Mouse (Mus musculus): ENCODE results near the gene Cdh6.

Gene Cdh6

GRCm38 (mm10) chr15:13067429-13068212, 105.9 kb downstream of the Cdh6 start:
- DNase-seq (ENCODE audit: low spot score in 2 of 2), result no peak

GRCm38 (mm10) chr15:13066765-13067164, 106.7 kb downstream of the Cdh6 start:
- DNase-seq (ENCODE audit: low spot score in 2 of 2), result no peak

- no peak for DNase-seq (ENCODE audit: low spot score in 2 of 2)
Measured at GRCm38 (mm10) chr15:13063633-13064032, 109.8 kb downstream of the Cdh6 start.

- no peak for DNase-seq (ENCODE audit: low spot score in 2 of 2)
Measured at GRCm38 (mm10) chr15:13057728-13058127, 115.7 kb downstream of the Cdh6 start.

- no peak for DNase-seq (ENCODE audit: low spot score in 2 of 2)
Measured at GRCm38 (mm10) chr15:13057302-13057701, 116.2 kb downstream of the Cdh6 start.

GRCm38 (mm10) chr15:13047910-13048309, 125.6 kb downstream of the Cdh6 start:
- DNase-seq (ENCODE audit: low spot score in 2 of 2), result no peak

GRCm38 (mm10) chr15:13034436-13034835, 139.0 kb downstream of the Cdh6 start:
- DNase-seq (ENCODE audit: low spot score in 2 of 2), result no peak

- no peak for DNase-seq (ENCODE audit: low spot score in 2 of 2)
Measured at GRCm38 (mm10) chr15:13030641-13031040, 142.8 kb downstream of the Cdh6 start.

GRCm38 (mm10) chr15:13027513-13027912, 146.0 kb downstream of the Cdh6 start:
- no peak for DNase-seq (ENCODE audit: low spot score in 2 of 2)

- no peak for DNase-seq (ENCODE audit: low spot score in 2 of 2)
Measured at GRCm38 (mm10) chr15:13016756-13017357, 156.6 kb downstream of the Cdh6 start.

GRCm38 (mm10) chr15:13008803-13009202, 164.7 kb downstream of the Cdh6 start:
- DNase-seq (ENCODE audit: low spot score in 2 of 2), result no peak

- no peak for DNase-seq (ENCODE audit: low spot score in 2 of 2)
Measured at GRCm38 (mm10) chr15:13005934-13006333, 167.5 kb downstream of the Cdh6 start.

GRCm38 (mm10) chr15:13001549-13001948, 171.9 kb downstream of the Cdh6 start:
- no peak for DNase-seq (ENCODE audit: low spot score in 2 of 2)

GRCm38 (mm10) chr15:12994563-12995359, 178.7 kb downstream of the Cdh6 start:
- no peak for DNase-seq (ENCODE audit: low spot score in 2 of 2)
